Mouse (Mus musculus): ENCODE results near the gene Numbl.

- TF ChIP-seq USF1 (IDR thresholded peaks at IDR 0.05; ENCODE audit: low read depth): no peak
- peak; percentile 72 for TF ChIP-seq CTCF (IDR thresholded peaks at IDR 0.05; ENCODE audit: control insufficient read depth, insufficient read depth, insufficient read length)
- TF ChIP-seq MYOD1 (IDR thresholded peaks at IDR 0.05; ENCODE audit: control insufficient read depth, insufficient read length, low read depth): no peak
- TF ChIP-seq CEBPB (IDR thresholded peaks at IDR 0.05; ENCODE audit: low read depth): no peak
- no peak for TF ChIP-seq MAX (IDR thresholded peaks at IDR 0.05)
- TF ChIP-seq FOSL1 (IDR thresholded peaks at IDR 0.05; ENCODE audit: insufficient read depth, low read length, poor library complexity, severe bottlenecking): no peak
Measured at GRCm38 (mm10) chr7:27329326-27329947, 71.2 kb downstream of the Numbl start.
